Mouse (Mus musculus) gastrocnemius, postnatal 4 days (tissue): ENCODE results near the gene Fbxl20. TPM values are rescaled to one million over a fixed set of nuclear protein-coding genes. Genes with fewer than 3 reads are reported as not detected.
"Not testable (repeated sequence)": the region's sequence is repeated elsewhere in the genome, so short reads cannot be mapped to it uniquely, and the experiment has no call there.

Experiments
- DNase-seq, 2 experiments: peaks; one replicate each; pipeline ENCODE4 v3.0.0; 2021 to 2022; ENCODE audit warnings: low spot score in 2 of 2, mixed read lengths in 2 of 2
- long read RNA-seq, 2 experiments: library from polyadenylated mRNA; stranded (forward); transcript quantifications; one replicate each; pipeline ENCODE4 v2.0.0; 2021
- total RNA-seq, 2 experiments: library from RNA; stranded (reverse); gene quantifications; 2 replicates each; pipeline ENCODE4 v1.2.3; 2021

Fbxl20 gene
- 10 to 100 TPM; 16.9 to 18.2 TPM for total RNA-seq
- long read RNA-seq, experiment 1, full-length matches to known transcripts, result 8 of 26 reads
- long read RNA-seq, experiment 1, partial matches to known transcripts, result 1 of 26 reads
- long read RNA-seq, experiment 1, other reads (novel, unspliced or antisense), result 17 of 26 reads
- long read RNA-seq, experiment 2, full-length matches to known transcripts, result 12 of 34 reads
- long read RNA-seq, experiment 2, partial matches to known transcripts, result 6 of 34 reads
- long read RNA-seq, experiment 2, other reads (novel, unspliced or antisense), result 16 of 34 reads

DNA sequence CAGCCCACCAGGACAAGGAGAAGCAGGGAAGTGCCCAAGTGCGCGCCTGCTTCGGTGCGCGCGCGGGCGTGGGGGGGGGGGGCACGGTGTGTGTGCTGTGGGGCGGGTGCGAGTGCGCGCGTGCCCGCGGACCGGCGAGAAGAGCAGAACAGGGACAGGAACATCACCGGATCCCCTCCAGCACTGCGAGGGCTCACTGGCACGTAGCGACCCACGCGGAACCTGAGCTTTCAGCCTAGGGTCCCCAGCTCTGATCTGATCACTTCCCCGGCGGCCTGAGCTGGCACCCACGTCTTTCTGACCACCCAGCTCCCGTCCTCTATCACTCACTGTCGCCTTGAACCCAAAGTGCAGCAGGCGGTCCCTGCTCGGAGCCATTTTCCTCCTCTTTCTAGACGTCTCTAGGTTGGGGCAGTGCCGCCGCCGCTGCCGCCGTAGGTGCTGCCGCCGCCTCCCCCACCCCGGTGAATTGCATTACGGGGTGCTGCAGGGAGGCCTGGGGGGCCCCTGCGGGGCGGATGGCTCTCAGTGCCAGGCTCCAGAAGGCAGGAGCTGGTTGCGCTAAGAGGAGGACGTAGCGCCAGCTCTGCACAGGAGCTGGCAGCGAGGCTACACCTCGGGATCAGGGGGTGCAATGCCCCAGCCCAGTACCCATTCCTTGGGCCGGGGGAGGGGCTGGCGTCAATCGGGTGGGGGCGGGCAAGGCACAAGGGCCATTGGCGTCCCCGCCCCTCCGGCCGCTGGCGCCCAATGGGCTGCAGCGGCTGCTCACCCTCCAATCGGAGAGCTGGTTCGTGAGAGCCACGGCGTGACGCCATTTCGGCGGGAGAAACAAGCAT lies at the start of gene Fbxl20:
TSS of gene Fbxl20 (minus strand) at position 618 of the 839 bp plus-strand sequence.
- peak; percentile 87 to 93 for DNase-seq

DNA sequence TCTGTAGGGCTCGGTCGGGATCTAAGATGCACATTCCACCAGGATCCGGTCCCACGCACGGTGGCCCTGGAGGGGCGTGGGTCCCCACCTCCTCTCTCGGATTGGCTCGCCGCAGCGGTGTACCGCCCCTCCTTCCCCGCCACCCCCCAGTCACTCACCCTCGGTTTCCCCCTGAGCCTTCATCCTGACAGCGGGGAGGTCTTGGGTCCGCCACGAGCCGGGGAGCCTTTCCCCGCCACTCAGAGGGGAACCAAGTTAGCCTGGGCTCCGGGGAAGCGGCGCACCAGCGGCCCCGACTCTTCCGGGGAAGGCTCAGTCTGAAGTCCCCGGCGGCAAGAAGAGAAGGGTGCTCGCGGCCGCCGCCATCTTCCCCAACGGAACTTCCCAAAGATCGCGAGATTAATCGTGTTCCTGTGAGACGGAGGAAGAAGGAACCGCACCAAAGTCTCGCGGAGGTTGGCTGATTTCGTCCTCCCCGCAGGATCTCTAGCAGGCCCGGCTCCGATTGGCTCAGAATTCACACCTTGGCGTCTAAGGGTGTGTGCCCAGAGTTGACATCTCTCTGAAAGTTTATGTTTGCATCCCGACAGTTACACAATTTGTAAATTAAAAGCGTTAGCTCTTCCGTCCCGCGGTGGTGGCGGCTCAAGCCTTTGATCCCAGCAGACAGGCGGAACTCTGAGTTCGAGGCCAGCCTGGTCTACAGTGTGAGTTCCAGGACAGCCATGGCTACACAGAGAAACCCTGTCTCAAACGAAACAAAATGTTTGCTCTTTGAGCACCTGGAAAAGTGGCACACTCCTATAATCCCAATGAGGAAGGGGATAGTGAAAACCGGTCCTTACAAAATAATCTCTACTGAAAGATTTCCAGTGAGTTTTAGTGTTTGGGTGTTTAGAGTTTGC lies 43.0 kb upstream of the Fbxl20 start, which contains the start of gene Med1:
TSS of gene Med1 (minus strand) at position 393 of the 905 bp plus-strand sequence.
- peak; percentile 80 to 92 for DNase-seq

DNA sequence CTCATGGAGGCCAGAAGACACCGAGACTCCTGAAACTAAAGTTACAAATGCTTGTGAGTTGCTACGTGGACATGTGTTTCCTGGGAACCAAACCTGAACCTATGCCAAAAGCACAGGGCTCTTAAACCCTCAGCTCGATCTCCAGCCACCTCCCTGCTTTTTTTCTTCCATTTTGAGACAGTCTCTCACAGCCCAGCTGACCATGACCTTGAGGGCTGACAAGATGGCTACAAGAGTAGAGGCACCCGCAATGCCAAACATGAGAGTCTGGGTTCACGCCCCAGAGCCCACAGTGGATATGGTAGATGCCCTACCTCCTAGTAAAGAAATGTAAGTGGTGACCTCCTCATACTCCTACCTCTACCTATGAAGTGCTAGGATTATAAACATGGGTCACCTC lies 40.6 kb upstream of the Fbxl20 start:
- no peak for DNase-seq

DNA sequence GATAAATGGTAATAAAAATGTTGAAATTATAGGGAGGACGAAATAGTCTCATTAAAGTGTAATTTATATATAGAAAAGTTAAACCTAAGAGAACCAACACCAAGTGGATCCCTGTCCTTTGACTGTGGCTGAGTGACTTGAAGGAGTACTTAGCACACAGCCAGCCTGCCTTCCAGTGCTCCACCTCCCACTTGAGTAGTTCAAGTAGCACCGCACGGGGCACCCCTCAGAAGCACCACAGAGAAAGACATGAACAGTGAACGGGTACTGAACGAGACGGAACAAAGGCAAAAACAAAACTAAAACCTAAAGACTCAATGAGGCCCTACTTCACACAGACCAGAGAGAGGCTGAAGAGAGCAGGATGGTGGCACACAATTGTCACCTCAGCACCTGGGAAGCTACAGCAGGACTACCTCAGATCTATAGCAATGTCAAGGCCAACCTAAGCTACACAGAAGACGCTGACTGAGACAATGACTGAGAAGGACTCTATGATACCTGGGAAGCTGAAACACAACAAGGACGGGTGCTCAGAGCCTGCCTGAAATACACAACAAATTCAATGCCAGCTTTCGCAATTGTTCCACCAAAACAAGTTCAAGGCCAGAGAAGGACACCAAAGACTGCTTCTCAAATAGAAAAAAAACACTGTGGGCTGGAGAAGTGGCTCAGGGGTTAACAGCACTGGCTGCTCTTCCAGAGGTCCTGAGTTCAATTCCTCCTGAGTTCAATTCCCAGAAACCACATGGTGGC lies 37.6 kb upstream of the Fbxl20 start:
- DNase-seq, result no peak

DNA sequence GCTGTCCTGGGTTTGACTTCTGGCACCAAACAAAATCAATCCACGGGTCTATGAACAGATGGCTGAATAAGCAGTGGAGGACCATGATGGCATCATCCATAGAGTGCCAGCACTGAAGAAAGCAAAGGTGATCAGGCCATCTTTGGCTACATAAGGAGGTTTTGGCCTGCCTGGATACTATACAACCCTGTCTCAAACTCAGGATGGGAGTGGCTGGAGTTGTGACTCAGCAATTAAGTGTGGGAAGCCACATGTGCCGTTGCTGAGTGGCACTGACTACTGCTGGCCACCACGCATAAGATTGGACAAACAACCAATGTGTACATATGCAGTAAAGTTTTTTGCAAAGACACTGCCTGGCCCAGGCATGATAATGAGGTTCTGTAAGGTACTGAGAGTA lies 31.9 kb upstream of the Fbxl20 start:
- DNase-seq, result not testable (repeated sequence)

DNA sequence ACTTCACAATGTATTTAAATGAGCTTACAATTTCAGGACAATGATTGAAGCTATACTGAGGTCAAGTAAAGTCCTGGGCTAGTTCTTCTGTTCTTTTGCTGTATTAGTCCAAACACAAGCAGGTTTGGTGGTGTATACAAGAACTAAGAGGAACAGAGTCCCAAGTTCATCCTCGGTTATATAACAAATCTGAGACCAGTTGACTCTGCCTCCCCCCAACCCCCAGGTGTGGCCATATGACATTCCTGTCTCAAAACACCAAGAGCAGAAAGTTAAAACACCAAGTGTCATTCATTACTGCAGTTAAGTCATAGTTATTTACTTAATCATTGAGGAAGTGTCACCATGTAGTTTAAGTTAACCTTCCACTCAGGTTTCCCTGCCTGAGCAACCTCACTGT lies 18.2 kb upstream of the Fbxl20 start:
- DNase-seq, result no peak

DNA sequence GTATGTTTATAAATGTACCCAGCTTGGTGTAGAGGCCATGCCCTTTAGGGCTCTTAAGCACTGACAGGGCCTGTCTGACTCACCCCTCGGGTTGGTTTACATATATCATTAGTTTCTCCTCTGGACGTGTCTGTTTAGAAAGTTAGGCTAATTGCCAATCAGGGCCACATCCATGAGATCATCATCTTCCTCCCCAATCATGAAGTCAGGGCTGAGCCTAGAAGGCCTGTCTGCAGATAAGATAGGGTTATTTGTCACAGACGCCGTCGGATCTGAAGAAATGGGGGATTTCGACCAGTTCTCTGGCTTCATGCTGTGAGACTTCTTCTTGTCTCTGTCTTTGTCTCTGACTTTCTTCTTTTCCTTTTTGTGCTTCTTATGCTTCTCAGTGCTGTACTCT lies 4.9 kb upstream of the Fbxl20 start:
- no peak for DNase-seq

DNA sequence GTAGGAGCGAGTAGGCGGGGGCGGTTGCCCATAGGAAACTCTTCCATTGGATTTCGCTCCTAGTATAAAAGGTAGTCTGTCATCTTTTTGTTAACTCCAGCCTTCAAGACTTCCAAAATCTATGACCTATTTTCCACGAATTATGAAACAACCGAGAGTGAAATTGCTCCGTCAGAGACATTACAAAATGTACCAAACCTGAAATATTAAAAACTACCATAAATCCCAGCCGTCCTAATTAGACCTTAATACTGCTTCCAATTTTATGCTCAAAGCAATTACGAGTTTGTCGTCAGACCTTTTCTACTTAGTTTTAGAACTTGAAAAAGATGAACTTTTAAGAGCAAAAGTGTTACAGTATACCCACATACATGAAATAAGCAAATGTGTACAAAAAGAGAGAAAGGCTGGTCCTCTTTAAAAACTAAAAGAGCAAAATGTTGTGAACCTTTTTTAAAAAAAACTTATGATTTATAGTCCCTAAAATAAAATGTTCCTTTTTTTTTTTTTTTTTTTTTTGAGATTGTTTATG lies 488 bp upstream of the Fbxl20 start:
- no peak for DNase-seq

DNA sequence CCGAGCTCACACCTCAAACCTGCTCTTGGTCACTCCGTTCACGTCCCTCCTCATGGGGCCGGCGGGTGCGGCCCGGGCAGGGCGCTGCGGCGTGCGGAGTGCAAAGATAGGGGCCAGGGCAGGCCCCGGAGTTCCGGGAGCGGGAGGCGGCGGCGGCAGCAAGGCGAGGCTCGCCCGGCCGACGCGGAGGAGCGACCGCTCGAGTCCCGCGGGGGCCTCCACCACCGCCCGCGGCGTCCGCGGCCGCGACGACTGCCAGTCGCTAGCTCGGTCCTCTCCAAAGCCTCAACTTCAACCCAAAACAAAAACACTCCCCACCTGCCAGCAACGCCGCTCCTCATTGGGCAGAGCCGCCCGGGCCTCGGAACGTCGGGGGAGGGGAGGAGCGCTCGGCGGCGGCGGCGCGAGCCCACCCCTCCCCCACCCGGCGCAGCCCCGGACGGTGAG lies 876 bp downstream of the Fbxl20 start:
- DNase-seq, result peak; percentile 88 to 93

DNA sequence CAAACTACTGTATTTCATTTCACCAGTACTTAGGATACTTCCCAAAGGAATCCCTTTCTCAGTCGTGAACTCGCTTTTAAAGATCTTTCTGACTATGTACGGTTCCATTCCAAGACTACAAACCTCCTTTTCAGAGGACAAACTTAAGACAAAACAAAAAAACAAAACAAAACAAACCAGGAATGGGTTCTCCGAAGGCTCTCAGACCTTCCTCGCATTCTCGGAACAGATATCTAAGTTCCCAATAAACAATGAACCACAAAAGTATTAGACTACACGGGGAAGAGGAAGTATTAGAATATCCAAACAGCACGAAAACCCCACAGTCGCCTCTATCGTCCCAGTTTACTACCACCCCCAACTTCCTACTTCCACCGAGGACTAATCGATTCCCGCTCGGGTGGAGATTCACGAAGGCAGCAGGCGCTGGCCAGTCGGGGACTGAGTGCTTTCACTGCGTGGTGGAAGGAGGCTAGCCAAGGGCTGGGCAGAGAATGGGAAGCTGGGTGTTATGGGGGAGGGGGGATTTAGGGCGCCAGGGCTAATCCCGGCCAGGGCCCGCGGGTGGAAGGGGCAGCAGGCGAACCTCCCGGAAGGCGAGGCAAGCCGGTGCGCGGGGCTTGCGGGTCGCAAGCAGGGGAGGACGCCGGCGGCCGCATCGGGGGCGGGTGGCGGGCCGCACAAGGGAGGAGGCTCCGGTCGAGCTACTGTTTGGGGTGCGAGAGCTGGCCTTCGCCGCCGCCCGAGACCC lies 1.5 kb downstream of the Fbxl20 start:
- DNase-seq, result peak in 1 of 2 experiments; percentile 37

DNA sequence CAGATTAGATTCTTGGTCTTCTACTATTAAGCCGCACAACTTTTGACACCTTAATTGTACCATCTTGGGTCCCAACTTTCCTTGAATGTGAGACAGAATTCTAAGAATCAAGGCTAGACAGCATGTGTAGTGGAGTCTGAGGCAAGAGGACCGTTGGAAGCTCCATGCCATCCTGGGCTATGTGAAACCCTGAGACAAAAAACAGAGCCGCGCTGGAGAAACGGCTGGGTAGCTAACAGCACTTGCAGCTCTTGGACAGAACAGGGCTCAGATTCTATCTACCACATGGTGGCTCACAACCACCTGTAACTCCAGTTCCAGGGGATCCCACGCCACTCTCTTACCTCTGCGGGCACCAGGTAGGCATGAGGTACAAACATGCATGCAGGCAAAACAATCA lies 4.3 kb downstream of the Fbxl20 start:
- no peak for DNase-seq

DNA sequence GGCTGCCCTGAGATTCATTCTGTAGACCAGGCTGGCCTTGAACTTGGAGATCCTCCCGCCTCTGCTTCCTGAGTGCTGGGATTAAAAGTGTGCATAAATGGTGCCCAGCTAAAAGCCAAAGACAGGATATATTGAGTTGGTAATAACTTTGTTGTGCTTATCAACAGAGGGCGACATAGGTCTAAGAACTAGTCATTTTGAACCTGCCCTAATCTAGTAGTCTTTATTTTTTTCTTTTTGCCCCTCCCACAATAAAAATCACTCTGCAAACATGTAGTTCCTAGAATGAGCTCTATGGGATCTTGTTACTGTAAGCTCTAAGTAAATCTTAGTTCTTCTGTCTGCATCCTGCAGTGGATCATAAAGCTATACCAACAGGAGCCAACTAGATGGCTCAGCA lies 7.7 kb downstream of the Fbxl20 start:
- DNase-seq, result no peak

DNA sequence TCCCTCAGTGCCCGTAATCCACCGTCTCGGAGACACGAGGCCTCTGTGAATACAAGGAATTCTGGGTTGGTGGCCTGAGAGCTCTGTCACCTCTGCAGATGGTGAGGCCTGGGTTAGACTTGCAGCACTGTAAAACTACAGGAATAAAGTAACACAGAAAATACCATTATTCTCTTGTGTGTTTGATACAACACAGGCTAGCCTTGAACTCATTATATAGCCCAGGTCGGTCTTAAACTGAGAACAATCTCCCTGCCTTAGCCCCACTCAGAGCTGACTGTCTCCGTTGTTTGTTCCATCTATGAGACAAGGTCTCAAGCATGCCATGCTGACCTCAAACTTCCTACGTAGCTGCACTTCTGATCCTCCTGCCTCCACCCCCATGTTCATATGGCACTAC lies 11.3 kb downstream of the Fbxl20 start:
- DNase-seq, result no peak

DNA sequence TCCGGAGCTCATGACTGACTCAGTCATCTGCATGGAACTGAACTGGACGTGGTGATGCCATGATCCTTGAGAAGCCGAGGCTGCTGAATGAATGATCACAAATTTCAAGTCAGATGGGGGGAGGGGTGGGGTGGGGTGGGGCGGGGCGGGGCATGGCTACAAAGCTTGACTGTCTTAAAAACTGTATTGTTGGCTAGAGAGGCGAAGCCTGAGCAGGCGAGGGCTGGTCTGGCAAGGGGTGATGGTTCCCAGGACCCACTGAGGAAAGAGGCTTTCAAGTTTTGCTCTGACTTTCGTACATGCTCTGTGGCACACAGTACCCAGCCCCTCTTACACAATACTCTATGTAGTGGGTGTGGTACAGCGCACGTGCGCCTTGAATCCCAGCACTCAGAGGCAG lies 12.4 kb downstream of the Fbxl20 start:
- DNase-seq, result no peak

DNA sequence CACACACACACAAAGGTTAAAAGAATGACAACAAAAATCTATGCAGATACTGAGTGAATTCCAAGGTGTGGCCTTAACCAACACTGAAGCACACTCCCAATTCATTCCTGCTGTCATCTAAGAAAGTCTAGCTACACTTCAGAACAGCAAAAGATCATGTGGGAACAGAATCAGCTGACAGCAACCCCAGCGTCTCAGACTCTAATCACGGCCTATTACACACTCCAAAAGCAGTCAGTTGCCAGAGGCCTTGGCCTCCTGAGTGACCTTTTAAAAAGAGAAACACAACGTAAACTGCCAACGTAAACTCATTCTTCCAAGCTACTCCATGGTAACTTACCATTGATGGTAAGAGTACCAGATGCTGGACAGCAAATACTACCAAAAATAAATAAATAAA lies 15.3 kb downstream of the Fbxl20 start:
- no peak for DNase-seq

DNA sequence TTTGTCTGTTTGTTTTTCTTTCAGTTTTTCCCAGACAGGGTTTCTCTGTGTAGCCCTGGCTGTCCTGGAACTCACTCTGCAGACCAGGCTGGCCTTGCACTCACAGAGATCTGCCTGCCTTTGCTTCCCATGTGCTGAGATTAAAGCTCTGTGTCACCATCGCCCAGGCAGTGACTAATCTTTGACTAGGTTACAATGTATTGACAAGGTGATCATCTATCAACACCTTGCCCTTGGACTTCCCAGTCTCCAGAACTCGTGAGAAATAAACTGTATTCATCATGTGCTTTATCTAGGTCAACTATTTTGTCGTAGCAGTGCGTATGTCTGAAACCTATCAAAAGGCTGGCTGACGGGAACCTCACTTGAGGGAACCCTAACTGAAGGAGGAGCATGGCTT lies 26.8 kb downstream of the Fbxl20 start:
- no peak for DNase-seq

DNA sequence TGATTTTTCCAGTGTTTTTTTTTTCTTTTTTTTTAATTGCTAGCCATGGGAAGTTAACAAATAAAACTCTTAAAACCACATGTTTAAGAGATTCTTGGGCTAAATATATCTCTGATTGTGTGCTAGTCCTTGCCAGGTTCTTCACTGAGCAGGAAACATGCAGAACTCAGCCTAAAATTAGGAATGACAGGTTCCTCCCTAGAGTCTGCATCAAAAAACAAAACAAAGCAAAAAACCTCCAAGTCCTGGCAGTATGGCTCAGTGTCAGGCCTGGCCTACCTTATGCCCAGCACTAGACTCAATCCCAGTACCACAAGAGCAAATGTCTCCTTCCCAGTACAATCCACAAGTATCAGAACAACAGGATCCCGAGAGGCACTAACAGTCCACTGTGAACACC lies 35.8 kb downstream of the Fbxl20 start:
- no peak for DNase-seq

DNA sequence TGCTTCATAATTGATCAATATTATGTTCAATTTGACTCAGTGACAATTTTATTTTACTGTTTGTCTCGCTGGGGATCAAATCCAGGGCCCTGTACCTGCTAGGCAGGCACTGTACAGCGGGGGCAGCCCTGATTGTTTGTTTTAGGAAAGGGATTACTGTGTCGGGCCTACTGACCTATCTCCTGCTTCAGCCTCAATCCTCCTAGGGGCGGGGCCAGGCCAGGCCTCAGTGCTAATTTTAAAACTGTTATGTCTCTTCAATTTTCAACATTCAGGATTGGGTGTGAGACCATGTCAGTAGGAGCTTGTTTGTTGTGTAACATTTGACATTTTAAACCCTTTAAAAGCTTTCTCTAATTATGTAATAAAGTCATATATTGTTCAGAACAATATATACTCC lies 36.7 kb downstream of the Fbxl20 start:
- DNase-seq, result no peak

DNA sequence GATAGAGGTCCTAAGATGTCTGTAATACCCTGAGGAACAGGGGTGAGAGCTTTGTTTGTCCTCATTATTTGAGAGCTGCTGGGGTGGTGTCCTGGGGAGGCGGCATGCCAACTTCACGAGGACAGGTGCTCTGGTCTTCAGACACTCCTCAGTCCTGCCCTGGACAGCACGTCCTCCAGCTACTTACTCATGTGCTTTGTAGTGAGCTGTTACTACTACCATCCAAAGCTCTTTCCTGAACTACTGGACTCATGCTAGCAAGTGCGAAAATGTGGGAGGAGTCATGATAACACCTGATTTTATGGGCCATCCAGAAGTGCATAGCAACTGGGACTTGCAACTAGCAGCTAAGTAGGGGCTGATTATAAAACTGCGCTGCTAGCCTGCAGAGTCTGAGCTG lies 40.5 kb downstream of the Fbxl20 start:
- no peak for DNase-seq

DNA sequence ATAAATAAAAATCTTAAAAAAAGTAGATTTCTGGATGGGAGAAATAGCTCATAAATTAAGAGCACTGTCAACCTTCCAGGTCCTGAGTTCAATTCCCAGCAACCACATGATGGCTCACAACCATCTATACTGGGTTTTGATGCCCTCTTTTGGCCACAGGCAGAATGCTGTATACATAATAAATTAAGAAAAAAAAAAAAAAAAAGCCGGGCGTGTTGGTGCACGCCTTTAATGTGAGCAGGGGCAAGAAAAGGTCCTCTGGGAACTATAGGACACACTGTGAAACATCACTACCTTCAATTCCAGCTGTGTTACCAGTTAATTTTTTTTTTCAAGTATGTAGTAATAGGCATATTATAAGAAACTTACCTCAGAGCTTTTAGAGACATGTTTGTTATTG lies 48.9 kb downstream of the Fbxl20 start:
- no peak for DNase-seq
